Mouse (Mus musculus) lung, adult 2 months (tissue): ENCODE data around the gene Angel1.
A peak's percentile ranks its signal among the peaks of the same experiment; 100 is the strongest.

Source experiments
- CTCF ChIP-seq: fragments of 200-500 bp; IDR thresholded peaks from 2 replicates; pipeline ENCODE4 v1.5.1; 2011; ENCODE audit warnings: mild to moderate bottlenecking, low read length, control low read depth; ENCODE audit not compliant: insufficient read depth
- POLR2A ChIP-seq: fragments of 200-500 bp; IDR thresholded peaks from 2 replicates; pipeline ENCODE4 v1.6.1; 2011; ENCODE audit warnings: low read depth, mild to moderate bottlenecking, control low read depth, low read length, borderline replicate concordance; ENCODE audit errors: extremely low read depth

GRCm38 (mm10) chr12:86767868-86768631 lies 41.8 kb upstream of the Angel1 start:
- TF ChIP-seq CTCF (peak; percentile 73), POLR2A (no peak)
